Mouse (Mus musculus) thymus, adult 2 months (tissue): ENCODE measurements around the gene Soga1. TPM values are rescaled to one million over a fixed set of nuclear protein-coding genes. Genes with fewer than 3 reads are reported as not detected.

Source experiments
- DNase-seq: peaks from one replicate; pipeline ENCODE4 v3.0.0; 2021
- H3K27ac ChIP-seq: fragments of 200-500 bp; 2 replicates; pipeline ENCODE4 v1.5.1; 2012; ENCODE audit warnings: low read length, control low read depth; ENCODE audit not compliant: control insufficient read depth, insufficient read depth
- H3K27me3 ChIP-seq: fragments of 200-500 bp; 2 replicates; pipeline ENCODE4 v1.6.1; 2012; ENCODE audit warnings: mild to moderate bottlenecking, low read length, moderate library complexity, mixed read lengths; ENCODE audit not compliant: control insufficient read depth, insufficient read depth
- H3K36me3 ChIP-seq: fragments of 200-500 bp; 2 replicates; pipeline ENCODE4 v1.6.1; 2012; ENCODE audit warnings: mild to moderate bottlenecking, low read length, moderate library complexity; ENCODE audit not compliant: control insufficient read depth, insufficient read depth
- H3K4me1 ChIP-seq: fragments of 200-500 bp; replicated peaks from 2 replicates; pipeline ENCODE4 v1.6.1; 2012; ENCODE audit warnings: low read length; ENCODE audit not compliant: control insufficient read depth, insufficient read depth
- H3K4me3 ChIP-seq: fragments of 200-500 bp; 2 replicates; pipeline ENCODE4 v1.5.1; 2012; ENCODE audit warnings: mild to moderate bottlenecking, low read length, control low read depth, moderate library complexity; ENCODE audit not compliant: control insufficient read depth, insufficient read depth
- CTCF ChIP-seq: fragments of 200-500 bp; IDR thresholded peaks from 2 replicates; pipeline ENCODE4 v1.5.1; 2012; ENCODE audit warnings: mild to moderate bottlenecking, control low read depth, low read length, moderate library complexity, borderline replicate concordance; ENCODE audit not compliant: control insufficient read depth, poor library complexity, insufficient read depth; ENCODE audit errors: extremely low read depth
- POLR2A ChIP-seq: fragments of 200-500 bp; IDR thresholded peaks from 2 replicates; pipeline ENCODE4 v1.6.1; 2012; ENCODE audit warnings: mild to moderate bottlenecking, low read length, control low read depth, moderate library complexity; ENCODE audit not compliant: control insufficient read depth, poor library complexity, insufficient read depth; ENCODE audit errors: extremely low read depth
- WGBS: fragments of 180-500 bp; shearing (Covaris S2); methylation state at CpG from one replicate; pipeline ENCODE4 v1.1.7; 2018; 5-methylcytosine and 5-hydroxymethylcytosine counted together
- polyA plus RNA-seq: library from polyadenylated mRNA; depleted of rRNA; stranded (reverse); fragments of >200 nt; gene quantifications from 2 replicates; pipeline ENCODE4 v1.2.3, GENCODE M21; 2012

The Soga1 gene
- polyA plus RNA-seq, 1 experiment = 5.2 TPM

DNA sequence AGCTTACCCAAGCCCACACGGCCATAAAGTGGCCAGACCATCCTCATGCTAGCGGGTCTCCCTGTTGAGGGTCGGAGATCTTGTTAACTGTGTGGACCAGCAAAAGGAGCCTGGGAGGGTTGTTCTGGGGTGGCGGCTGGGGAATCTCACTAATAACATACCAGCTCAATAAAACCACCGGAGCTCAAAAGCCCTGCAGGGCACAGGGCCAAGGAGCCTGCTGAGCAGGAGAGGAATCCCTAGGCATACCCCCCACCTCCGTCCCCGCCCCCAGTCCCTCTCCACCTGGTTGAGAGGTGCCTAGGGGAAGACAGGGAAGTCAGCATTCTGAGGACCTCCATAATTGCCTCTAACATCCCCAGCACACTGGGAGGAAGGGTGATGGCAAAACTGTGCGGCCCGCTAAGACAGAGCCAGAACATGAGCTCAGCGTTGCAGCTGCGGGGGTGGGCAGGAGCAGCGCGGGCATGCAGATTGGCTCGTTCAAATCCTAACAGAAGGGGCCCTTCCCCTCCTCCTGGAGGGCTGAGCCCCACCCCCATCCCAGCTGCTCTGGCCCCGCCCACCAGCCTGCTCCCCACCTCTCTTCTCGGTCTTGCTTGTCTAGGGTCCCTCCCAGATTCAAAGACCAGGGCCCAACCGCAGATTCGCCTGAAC is 20.6 kb downstream of the Soga1 start:
- 70% methylated on average over 18 of the region's 18 CpGs for WGBS
- Histone ChIP-seq H3K4me3 (peak overlapping the region; percentile 5; the same call in 1 of the 2 replicates), H3K36me3 (no peaks in the 10 kb centered on the region), H3K4me1 (peaks cover 11% of the 10 kb centered on the region), H3K27ac (no peak overlapping the region), H3K27me3 (no peaks in the 10 kb centered on the region)
- peak; percentile 41 for DNase-seq
- TF ChIP-seq POLR2A (no peak), CTCF (no peak)

DNA sequence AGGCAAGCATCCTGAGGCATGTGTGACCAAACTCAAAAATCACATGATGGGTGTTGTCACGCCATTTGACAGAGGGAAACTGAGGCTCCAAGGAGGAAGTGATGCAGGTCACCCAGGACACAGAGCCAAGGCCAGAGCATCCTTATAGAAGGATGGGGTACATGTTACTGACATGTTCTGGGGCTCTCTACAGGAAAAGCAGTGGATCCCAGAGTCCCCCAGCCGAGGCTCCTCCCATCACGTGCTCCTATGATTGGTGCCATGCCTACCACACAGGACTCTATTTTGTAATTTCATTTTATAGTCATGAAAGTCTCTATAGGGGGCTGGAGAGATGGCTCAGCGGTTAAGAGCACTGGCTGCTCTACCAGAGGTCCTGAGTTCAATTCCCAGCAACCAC is 21.3 kb downstream of the Soga1 start:
- Histone ChIP-seq H3K27me3 (no peaks in the 10 kb centered on the region), H3K4me3 (no peak overlapping the region), H3K27ac (no peak overlapping the region), H3K36me3 (no peaks in the 10 kb centered on the region), H3K4me1 (peaks cover 9% of the 10 kb centered on the region)
- no peak for TF ChIP-seq CTCF
- TF ChIP-seq POLR2A = no peak
- DNase-seq = no peak
- 96% methylated on average over 4 of the region's 4 CpGs for WGBS

GRCm38 (mm10) chr2:157057186-157057585 is 21.9 kb downstream of the Soga1 start:
- no peak for TF ChIP-seq POLR2A
- TF ChIP-seq CTCF = no peak
- peaks cover 9% of the 10 kb centered on the region for H3K4me1 ChIP-seq
- no peaks in the 10 kb centered on the region for H3K36me3 ChIP-seq
- no peak overlapping the region for H3K27ac ChIP-seq
- DNase-seq = no peak
- no peaks in the 10 kb centered on the region for H3K27me3 ChIP-seq
- WGBS = 95% methylated on average over 3 of the region's 3 CpGs
- no peak overlapping the region for H3K4me3 ChIP-seq

DNA sequence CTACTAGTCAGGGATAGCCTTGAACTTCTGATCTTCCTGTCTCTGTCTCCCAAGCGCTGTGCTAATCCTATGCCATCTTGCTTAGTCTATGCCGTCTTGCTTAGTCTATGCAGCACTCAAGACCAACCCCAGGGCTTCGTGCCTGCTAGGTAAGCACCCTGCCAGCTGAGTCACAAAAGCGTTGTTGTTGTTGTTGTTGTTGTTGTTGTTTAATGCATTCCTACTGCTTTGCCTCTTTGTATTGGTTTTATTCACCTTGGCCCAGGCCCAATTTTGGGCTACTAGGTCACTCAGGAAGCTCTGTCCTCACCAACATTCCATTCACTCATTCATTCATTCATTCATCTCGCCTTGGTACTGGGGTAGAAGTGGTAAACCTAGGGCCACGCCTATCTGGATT is 23.3 kb downstream of the Soga1 start:
- Histone ChIP-seq H3K27ac (no peak overlapping the region), H3K27me3 (no peaks in the 10 kb centered on the region), H3K4me1 (peaks cover 9% of the 10 kb centered on the region), H3K36me3 (no peaks in the 10 kb centered on the region), H3K4me3 (no peak overlapping the region)
- 96% methylated on average over 6 of the region's 6 CpGs for WGBS
- TF ChIP-seq POLR2A (no peak), CTCF (no peak)
- DNase-seq = no peak

GRCm38 (mm10) chr2:157054816-157055215 is 24.2 kb downstream of the Soga1 start:
- Histone ChIP-seq H3K27ac (no peak overlapping the region), H3K4me1 (peaks cover 9% of the 10 kb centered on the region), H3K27me3 (no peaks in the 10 kb centered on the region), H3K36me3 (no peaks in the 10 kb centered on the region), H3K4me3 (no peak overlapping the region)
- no peak for DNase-seq
- WGBS = 79% methylated on average over 5 of the region's 5 CpGs
- no peak for TF ChIP-seq CTCF
- TF ChIP-seq POLR2A = no peak

GRCm38 (mm10) chr2:157054297-157054696 is 24.8 kb downstream of the Soga1 start:
- no peak overlapping the region for H3K27ac ChIP-seq
- H3K4me1 ChIP-seq = peaks cover 8% of the 10 kb centered on the region
- no peak overlapping the region for H3K4me3 ChIP-seq
- no peaks in the 10 kb centered on the region for H3K36me3 ChIP-seq
- 89% methylated on average over 8 of the region's 8 CpGs for WGBS
- TF ChIP-seq CTCF = no peak
- DNase-seq = no peak
- H3K27me3 ChIP-seq = no peaks in the 10 kb centered on the region

GRCm38 (mm10) chr2:157053787-157054186 is 25.3 kb downstream of the Soga1 start:
- H3K27ac ChIP-seq = no peak overlapping the region
- DNase-seq = no peak
- peaks cover 5% of the 10 kb centered on the region for H3K4me1 ChIP-seq
- no peaks in the 10 kb centered on the region for H3K36me3 ChIP-seq
- WGBS = 96% methylated on average over 4 of the region's 4 CpGs
- TF ChIP-seq CTCF (no peak), POLR2A (no peak)
- no peaks in the 10 kb centered on the region for H3K27me3 ChIP-seq
- no peak overlapping the region for H3K4me3 ChIP-seq
